Mouse (Mus musculus): Measurements from ENCODE around the gene Kif1b.

- TF ChIP-seq CTCF (IDR thresholded peaks at IDR 0.05 in 2 of 3, conservative IDR thresholded peaks at IDR 0.05 in 1 of 3; ENCODE audit: control insufficient read depth in 1 of 3, insufficient read depth in 1 of 3, low read depth in 2 of 3, low read length in 3 of 3, poor library complexity in 1 of 3, severe bottlenecking in 1 of 3) (no peak), HCFC1 (IDR thresholded peaks at IDR 0.05; ENCODE audit: low read depth, low read length) (no peak), EP300 (IDR thresholded peaks at IDR 0.05; ENCODE audit: low read depth in 1 of 2, low read length in 2 of 2) (no peak), ETS1 (IDR thresholded peaks at IDR 0.05; ENCODE audit: low read depth, low read length) (no peak), MYB (IDR thresholded peaks at IDR 0.05; ENCODE audit: low read depth, low read length) (no peak), GATA1 (IDR thresholded peaks at IDR 0.05; ENCODE audit: low read depth, low read length) (no peak), MAX (IDR thresholded peaks at IDR 0.05; ENCODE audit: low read length) (no peak), POLR2A (IDR thresholded peaks at IDR 0.05; ENCODE audit: control insufficient read depth in 1 of 2, insufficient read depth in 1 of 2, low read depth in 1 of 2, low read length in 2 of 2, poor library complexity in 1 of 2) (no peak), E2F4 (IDR thresholded peaks at IDR 0.05; ENCODE audit: borderline replicate concordance, low read depth, low read length) (no peak)
Observed at GRCm38 (mm10) chr4:149336302-149336701, 28.8 kb upstream of the Kif1b start.
